Mouse (Mus musculus) heart, embryonic 13.5 days (tissue): ENCODE results near the gene Cacnb1. TPM values are rescaled to one million over a fixed set of nuclear protein-coding genes. Genes with fewer than 3 reads are reported as not detected.
A peak's percentile ranks its signal among the peaks of the same experiment; 100 is the strongest.

ENCODE experiments used
- ATAC-seq: fragments of 200-750 bp; cut with Nextera tagmentation; 2 replicates; pipeline ENCODE4 v1.8.0; 2017; ENCODE audit warnings: moderate TSS enrichment; ENCODE audit not compliant: insufficient number of reproducible peaks, low FRiP score, low TSS enrichment; ENCODE audit errors: extremely low read depth
- H3K27ac ChIP-seq: fragments of 300-500 bp; sonication (generic); replicated peaks from 2 replicates; pipeline ENCODE4 v1.5.1; 2015; ENCODE audit warnings: moderate library complexity, mild to moderate bottlenecking, inconsistent platforms
- H3K27me3 ChIP-seq: fragments of 300-500 bp; sonication (generic); replicated peaks from 2 replicates; pipeline ENCODE4 v1.6.1; 2015; ENCODE audit warnings: mild to moderate bottlenecking, inconsistent platforms
- H3K36me3 ChIP-seq: fragments of 300-500 bp; sonication (generic); 2 replicates; pipeline ENCODE4 v1.6.1; 2015; ENCODE audit warnings: mild to moderate bottlenecking, inconsistent platforms
- H3K4me1 ChIP-seq: fragments of 300-500 bp; sonication (generic); 2 replicates; pipeline ENCODE4 v1.6.1; 2015; ENCODE audit warnings: inconsistent platforms
- H3K4me2 ChIP-seq: fragments of 300-500 bp; sonication (generic); 2 replicates; pipeline ENCODE4 v1.6.1; 2015; ENCODE audit warnings: inconsistent platforms, mild to moderate bottlenecking, moderate library complexity
- H3K4me3 ChIP-seq: fragments of 300-500 bp; sonication (generic); 2 replicates; pipeline ENCODE4 v1.5.1; 2015; ENCODE audit warnings: moderate library complexity, mild to moderate bottlenecking, inconsistent platforms
- H3K9ac ChIP-seq: fragments of 300-500 bp; sonication (generic); 2 replicates; pipeline ENCODE4 v1.6.1; 2015; ENCODE audit warnings: inconsistent platforms, mild to moderate bottlenecking, moderate library complexity
- H3K9me3 ChIP-seq: fragments of 300-500 bp; sonication (generic); 2 replicates; pipeline ENCODE4 v1.6.1; 2016; ENCODE audit warnings: inconsistent platforms
- WGBS: fragments of 180-500 bp; shearing (Covaris S2); methylation state at CpG from one replicate; pipeline ENCODE4 v1.1.7; 2015; ENCODE audit warnings: mixed read lengths; 5-methylcytosine and 5-hydroxymethylcytosine counted together
- polyA plus RNA-seq: library from polyadenylated mRNA; unstranded; fragments of >200 nt; fragmentation: Nextera tagmentation; extraction: Ambion mirVana; gene quantifications from 2 replicates; pipeline ENCODE4 v1.2.1, GENCODE M21; 2015

Cacnb1 gene
- 6.0 and 6.7 TPM in 2 replicates for polyA plus RNA-seq

DNA sequence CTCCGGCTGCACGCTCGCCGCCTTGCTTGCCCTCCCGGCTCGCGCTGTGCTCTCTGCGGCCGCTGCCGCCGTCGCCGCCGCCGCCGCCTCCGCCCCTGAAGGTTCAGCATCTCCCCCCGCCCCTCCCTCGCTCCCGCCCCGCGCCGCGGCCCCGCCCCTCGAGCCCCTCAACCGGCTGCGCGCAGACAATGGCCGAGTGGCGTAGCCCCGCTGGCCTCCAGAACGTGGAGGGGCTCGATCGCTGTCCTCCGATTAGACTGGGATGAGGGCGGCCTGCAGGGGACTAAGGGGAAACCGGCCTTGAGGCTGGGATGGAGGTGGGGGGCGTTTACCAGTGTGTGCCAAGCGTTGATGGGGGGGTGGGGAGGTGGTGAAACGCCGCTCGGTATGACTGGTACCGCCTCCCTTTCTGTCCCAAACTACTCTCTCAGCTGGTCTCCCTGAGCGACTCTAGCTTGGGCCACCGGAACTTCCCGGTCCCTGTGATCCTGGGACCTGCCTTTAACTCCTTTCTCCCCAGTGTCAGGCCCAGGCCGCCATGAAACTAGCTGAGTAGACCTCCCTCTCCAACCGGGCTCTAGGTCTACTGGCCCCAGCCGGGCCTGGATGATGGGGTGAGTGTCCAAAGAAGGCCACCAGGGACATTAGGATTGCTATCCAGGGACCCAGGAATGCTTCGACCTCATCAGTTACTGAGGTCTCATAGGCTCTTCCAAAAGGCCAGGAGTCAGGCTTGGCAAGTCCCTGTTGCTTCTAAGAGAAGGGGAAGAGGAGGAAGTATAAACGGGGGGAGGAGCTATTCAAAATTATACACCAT lies at the start of gene Cacnb1:
Cacnb1 (minus strand) TSS at position 480 of the 817 bp plus-strand sequence.
- H3K4me2 ChIP-seq: peak within 1 kb of the TSS; percentile 99
- no peak for ATAC-seq
- 2% methylated on average over 52 of the region's 52 CpGs for WGBS

GRCm38 (mm10) chr11:98067255-98067654 lies 44.4 kb upstream of the Cacnb1 start:
- 85% methylated on average over 21 of the region's 21 CpGs for WGBS
- no peak for ATAC-seq
- Histone ChIP-seq H3K9me3 (peaks cover 11% of the 10 kb centered on the region; the same call in 1 of the 2 replicates), H3K4me2 (no peak overlapping the region), H3K27me3 (no peaks in the 10 kb centered on the region; the same call in 1 of the 2 replicates), H3K9ac (no peak overlapping the region), H3K36me3 (no peaks in the 10 kb centered on the region), H3K4me3 (no peak overlapping the region), H3K27ac (no peak overlapping the region), H3K4me1 (peaks cover 2% of the 10 kb centered on the region)

More for the DNA sequence above, at the start of gene Cacnb1:
- no peaks in the 10 kb centered on the region for H3K36me3 ChIP-seq
- H3K9me3 ChIP-seq: no peaks in the 10 kb centered on the region
- peak within 1 kb of the TSS; percentile 92 for H3K9ac ChIP-seq
- peaks cover 10% of the 10 kb centered on the region for H3K27me3 ChIP-seq
- H3K27ac ChIP-seq: peak within 1 kb of the TSS; percentile 89
- H3K4me3 ChIP-seq: peak within 1 kb of the TSS; percentile 78
- H3K4me1 ChIP-seq: peaks cover 48% of the 10 kb centered on the region

DNA sequence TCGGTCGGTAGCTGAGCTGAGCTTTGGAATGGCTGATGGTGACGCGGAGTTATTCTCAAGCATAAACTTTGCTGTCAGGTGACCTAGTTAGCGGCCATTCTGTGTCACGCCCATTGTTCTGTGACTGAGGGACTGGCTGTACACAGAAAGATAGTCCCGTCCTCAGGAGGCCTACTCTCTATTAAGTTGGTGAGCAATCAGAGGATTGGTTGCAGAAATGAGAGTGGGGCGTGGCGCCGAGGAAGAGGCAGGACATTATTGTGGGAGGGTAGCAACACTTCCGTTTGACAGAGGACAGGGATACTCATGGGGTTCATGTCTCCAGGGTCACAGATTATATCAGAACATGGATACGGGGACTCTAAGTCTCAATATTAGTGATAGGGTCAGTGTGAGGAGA lies 43.4 kb upstream of the Cacnb1 start:
- H3K4me1 ChIP-seq: peaks cover 9% of the 10 kb centered on the region
- no peak for ATAC-seq
- 90% methylated on average over 12 of the region's 12 CpGs for WGBS

DNA sequence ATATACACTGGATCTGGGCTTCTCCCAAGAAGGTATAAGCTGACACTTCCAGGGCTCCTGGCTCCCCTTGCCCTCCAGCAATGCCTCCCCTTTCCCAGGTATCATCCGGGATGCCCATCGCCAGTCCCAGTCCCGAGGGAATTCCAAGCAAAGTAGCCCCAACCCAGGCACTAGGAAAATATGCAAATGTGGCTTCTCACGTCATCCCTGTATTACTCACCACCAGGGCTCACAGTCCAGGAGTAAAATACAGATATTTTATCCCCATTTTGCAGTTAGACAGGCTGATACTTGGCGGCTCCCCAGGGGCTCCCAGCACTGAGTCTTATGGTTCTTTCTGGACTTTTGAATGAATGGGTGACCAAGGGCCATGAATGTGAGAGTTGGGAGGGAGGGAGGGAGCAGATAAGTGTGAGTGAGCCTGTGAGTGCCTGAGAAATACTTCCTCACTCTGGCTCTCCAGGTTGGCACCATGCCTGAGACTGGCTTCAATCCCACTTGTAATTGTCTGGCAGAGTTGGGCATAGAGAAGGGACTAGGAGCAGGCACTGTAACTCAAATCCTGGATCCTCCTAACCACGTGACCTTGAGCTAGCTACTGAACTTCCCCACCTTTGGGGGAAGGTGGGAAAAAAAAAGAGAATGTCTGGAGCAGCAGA lies 39.2 kb upstream of the Cacnb1 start:
- no peak overlapping the region for H3K4me3 ChIP-seq
- H3K9me3 ChIP-seq: peaks cover 6% of the 10 kb centered on the region; the same call in 1 of the 2 replicates
- ATAC-seq: no peak
- no peak overlapping the region for H3K9ac ChIP-seq
- H3K27me3 ChIP-seq: peaks cover 14% of the 10 kb centered on the region; the same call in 1 of the 2 replicates
- peaks cover 20% of the 10 kb centered on the region for H3K4me1 ChIP-seq
- no peak overlapping the region for H3K4me2 ChIP-seq
- 55% methylated on average over 6 of the region's 6 CpGs for WGBS
- no peaks in the 10 kb centered on the region for H3K36me3 ChIP-seq
- H3K27ac ChIP-seq: no peak overlapping the region

More for the DNA sequence above, 43.4 kb upstream of the Cacnb1 start:
- H3K4me2 ChIP-seq: no peak overlapping the region
- H3K36me3 ChIP-seq: no peaks in the 10 kb centered on the region
- peaks cover 11% of the 10 kb centered on the region; the same call in 1 of the 2 replicates for H3K9me3 ChIP-seq
- H3K9ac ChIP-seq: no peak overlapping the region
- no peak overlapping the region for H3K27ac ChIP-seq
- H3K27me3 ChIP-seq: no peaks in the 10 kb centered on the region; the same call in 1 of the 2 replicates
- no peak overlapping the region for H3K4me3 ChIP-seq

GRCm38 (mm10) chr11:98061441-98061840 lies 38.6 kb upstream of the Cacnb1 start:
- WGBS: 60% methylated on average over 3 of the region's 3 CpGs
- no peak overlapping the region for H3K27ac ChIP-seq
- peaks cover 20% of the 10 kb centered on the region; the same call in 1 of the 2 replicates for H3K27me3 ChIP-seq
- peaks cover 21% of the 10 kb centered on the region for H3K4me1 ChIP-seq
- 0 out of 2 replicates have a peak, but pooled peaks cover under 1% of the 10 kb centered on the region for H3K9me3 ChIP-seq
- ATAC-seq: no peak
- no peak overlapping the region for H3K4me2 ChIP-seq
- no peaks in the 10 kb centered on the region for H3K36me3 ChIP-seq
- no peak overlapping the region for H3K4me3 ChIP-seq
- no peak overlapping the region for H3K9ac ChIP-seq

- no peak overlapping the region for H3K4me3 ChIP-seq
- peaks cover 21% of the 10 kb centered on the region for H3K4me1 ChIP-seq
- 74% methylated on average over 5 of the region's 5 CpGs for WGBS
- no peaks in the 10 kb centered on the region for H3K9me3 ChIP-seq
- no peaks in the 10 kb centered on the region for H3K36me3 ChIP-seq
- H3K9ac ChIP-seq: no peak overlapping the region
- H3K27me3 ChIP-seq: peaks cover 29% of the 10 kb centered on the region
- no peak overlapping the region for H3K4me2 ChIP-seq
- no peak overlapping the region for H3K27ac ChIP-seq
- no peak for ATAC-seq
Observed at GRCm38 (mm10) chr11:98060104-98060692, 37.4 kb upstream of the Cacnb1 start.

- peaks cover 33% of the 10 kb centered on the region for H3K27me3 ChIP-seq
- 69% methylated on average over 7 of the region's 7 CpGs for WGBS
- H3K36me3 ChIP-seq: no peaks in the 10 kb centered on the region
- H3K9me3 ChIP-seq: no peaks in the 10 kb centered on the region
- no peak overlapping the region for H3K4me3 ChIP-seq
- no peak for ATAC-seq
- no peak overlapping the region for H3K9ac ChIP-seq
- no peak overlapping the region for H3K27ac ChIP-seq
- no peak overlapping the region for H3K4me2 ChIP-seq
- peaks cover 21% of the 10 kb centered on the region for H3K4me1 ChIP-seq
Observed at GRCm38 (mm10) chr11:98059662-98060061, 36.8 kb upstream of the Cacnb1 start.

GRCm38 (mm10) chr11:98057998-98058397 lies 35.2 kb upstream of the Cacnb1 start:
- H3K4me3 ChIP-seq: no peak overlapping the region
- 78% methylated on average over 5 of the region's 5 CpGs for whole genome bisulfite sequencing
- H3K4me2 ChIP-seq: peak overlapping the region; percentile 50; the same call in 1 of the 2 replicates
- H3K27me3 ChIP-seq: peaks cover 48% of the 10 kb centered on the region
- no peak overlapping the region for H3K9ac ChIP-seq
- H3K36me3 ChIP-seq: no peaks in the 10 kb centered on the region
- H3K9me3 ChIP-seq: no peaks in the 10 kb centered on the region
- no peak for ATAC-seq
- H3K27ac ChIP-seq: no peak overlapping the region
- peaks cover 25% of the 10 kb centered on the region for H3K4me1 ChIP-seq

DNA sequence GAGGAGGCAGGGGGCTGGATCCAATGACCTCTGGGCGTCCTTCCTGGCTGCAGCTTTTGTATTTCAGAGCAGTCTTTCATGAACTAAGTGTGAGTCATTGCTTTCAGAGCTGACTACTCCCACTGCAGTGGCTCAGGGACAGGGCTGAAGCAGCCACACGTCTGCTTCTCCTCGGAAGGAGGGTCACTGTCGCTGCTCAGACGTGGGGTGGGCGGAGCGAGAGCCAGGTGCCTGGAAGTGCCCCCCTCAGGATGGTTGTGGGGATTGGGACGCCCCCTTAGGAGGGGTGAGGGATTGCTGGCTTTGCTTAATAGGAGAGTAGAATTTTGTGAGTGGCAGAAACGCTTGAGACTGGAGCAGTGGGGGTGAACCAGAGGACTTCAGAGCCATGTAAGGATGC lies 34.6 kb upstream of the Cacnb1 start:
- H3K36me3 ChIP-seq: no peaks in the 10 kb centered on the region
- H3K9me3 ChIP-seq: no peaks in the 10 kb centered on the region
- H3K4me3 ChIP-seq: no peak overlapping the region
- peaks cover 31% of the 10 kb centered on the region for H3K4me1 ChIP-seq
- H3K9ac ChIP-seq: peak overlapping the region; percentile 70; the same call in 1 of the 2 replicates
- ATAC-seq: no peak
- H3K4me2 ChIP-seq: peak overlapping the region; percentile 50
- H3K27me3 ChIP-seq: peaks cover 54% of the 10 kb centered on the region
- peak overlapping the region; percentile 57 for H3K27ac ChIP-seq
- WGBS: 16% methylated on average over 9 of the region's 9 CpGs

DNA sequence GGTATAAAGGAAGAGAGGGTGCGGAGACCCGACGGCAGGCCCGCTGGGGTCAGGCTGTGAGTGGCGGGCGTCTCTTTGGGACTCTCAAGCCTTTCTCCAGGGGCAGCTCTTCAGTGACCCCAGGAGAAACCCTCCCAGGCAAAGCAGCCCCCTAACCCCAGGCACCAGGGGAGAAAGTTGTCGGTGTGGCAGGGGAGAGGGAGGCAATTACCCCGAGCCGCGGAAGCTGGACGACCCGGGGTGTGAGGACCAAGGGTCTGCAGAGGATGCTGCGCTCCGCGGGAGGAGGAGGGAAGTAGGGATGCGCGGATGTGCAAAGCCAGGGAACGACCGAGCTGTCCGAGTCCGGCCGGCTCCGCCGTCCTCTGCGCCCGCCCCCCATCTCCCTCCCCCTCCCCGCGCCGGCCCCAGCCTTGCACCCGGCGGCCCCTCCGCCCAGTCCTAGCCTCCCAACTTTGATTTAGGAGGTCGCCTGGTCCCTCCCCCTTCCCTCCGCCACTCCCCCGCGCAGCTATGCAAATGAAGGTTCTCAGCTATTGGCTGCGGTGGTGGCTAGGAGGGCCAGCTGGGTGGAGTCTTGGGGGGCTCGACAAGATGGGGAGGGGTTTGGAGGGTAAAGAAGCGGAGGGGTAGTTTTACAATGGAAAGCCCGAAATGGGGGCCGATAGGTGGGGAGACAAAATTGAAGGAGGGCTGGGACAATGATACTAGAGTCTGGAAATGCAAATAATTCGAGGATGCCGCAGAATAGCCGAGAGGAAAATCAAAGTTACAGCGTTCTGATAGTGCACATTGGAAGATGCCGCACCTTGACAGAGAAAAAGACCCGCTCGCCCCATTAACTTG lies 30.4 kb upstream of the Cacnb1 start, which contains the start of gene Stac2:
Stac2 (minus strand) TSS at position 474 of the 846 bp plus-strand sequence.
- Histone ChIP-seq H3K4me1 (peaks cover 39% of the 10 kb centered on the region), H3K36me3 (no peaks in the 10 kb centered on the region), H3K4me2 (peak within 1 kb of the TSS; percentile 69), H3K27ac (no peak within 1 kb of the TSS), H3K9ac (peak within 1 kb of the TSS; percentile 70), H3K4me3 (peak within 1 kb of the TSS; percentile 56), H3K9me3 (no peaks in the 10 kb centered on the region), H3K27me3 (peaks cover 82% of the 10 kb centered on the region)
- WGBS: 2% methylated on average over 43 of the region's 48 CpGs
- peak; percentile 15; the same call in 1 of the 2 replicates for ATAC-seq
